Mouse (Mus musculus) left cerebral cortex, adult 11 months (tissue): ENCODE measurements around the gene Lpin3.

ENCODE experiments used
- DNase-seq: peaks from one replicate; pipeline ENCODE4 v3.0.0; 2022; ENCODE audit warnings: low spot score

The Lpin3 gene

GRCm38 (mm10) chr2:160880453-160881195 is at the start of gene Lpin3:
Gene Lpin3, plus strand, starts transcription at chr2:160880670.
- no peak for DNase-seq

GRCm38 (mm10) chr2:160840838-160841237 is 39.6 kb upstream of the Lpin3 start:
- no peak for DNase-seq

DNA sequence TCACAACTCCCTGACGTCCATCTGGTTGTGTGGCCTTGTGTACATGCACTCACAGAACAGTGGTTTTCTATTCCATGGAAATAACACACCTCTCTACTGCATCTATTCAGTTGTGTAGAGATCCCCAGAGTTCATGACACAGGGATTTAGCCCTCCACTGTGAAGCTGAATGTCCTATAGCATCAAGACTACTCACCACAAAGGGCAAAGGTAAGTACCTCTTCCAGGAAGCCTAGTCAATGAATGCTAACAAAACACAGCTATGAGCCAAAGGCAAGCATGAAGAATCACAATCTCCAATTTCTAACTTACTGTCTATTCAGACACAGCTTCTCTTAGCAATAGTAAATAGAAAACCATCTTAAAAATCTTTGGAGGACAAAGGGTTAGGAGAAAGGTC is 32.8 kb upstream of the Lpin3 start:
- no peak for DNase-seq

DNA sequence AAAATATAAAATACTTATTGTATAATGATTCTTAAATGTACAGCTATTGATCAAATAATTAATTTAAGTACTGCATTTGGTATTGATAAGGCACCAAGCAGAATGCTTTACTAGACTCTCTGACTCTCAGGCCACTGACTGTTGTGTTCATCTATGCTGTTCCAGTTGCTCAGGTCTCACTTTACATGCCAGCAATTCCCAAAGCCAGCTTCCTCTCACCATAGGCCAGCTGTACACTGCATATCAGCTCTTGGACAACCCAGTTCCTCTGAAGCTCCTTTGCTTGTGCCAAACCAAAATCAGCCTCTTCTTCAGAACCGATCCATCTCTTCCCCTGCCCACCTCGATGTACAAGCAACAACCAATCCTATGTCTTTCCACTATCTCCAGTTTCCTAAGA is 32.3 kb upstream of the Lpin3 start:
- DNase-seq = no peak

DNA sequence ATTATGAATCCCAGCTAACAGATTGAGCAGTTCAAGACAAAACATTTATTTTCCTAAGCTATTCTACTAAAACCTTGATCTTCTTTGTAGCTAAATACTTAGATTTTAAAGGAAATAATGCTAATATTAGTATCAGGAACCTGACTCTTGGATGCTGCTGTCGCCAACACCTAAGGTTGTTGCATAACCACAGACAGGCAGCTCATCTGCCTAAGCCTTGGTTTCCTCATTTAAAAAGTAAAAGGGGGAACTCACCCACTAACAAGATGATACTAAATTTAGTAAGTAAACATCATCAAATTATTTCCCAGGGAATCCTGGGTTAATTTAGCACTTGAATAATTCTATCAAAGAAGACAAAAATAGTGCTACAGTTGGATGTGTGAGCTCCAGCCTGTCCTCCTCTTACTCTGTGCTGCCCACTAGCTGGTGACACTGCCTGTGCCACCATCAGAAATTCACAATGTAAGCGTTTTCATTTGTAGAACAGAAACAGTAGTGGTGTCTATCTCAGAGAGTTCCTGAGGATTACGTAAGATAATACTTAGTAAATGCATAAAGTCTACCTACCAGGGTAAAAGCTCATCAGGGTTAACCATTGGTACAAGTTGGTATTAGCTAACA is 30.7 kb upstream of the Lpin3 start:
- DNase-seq = no peak

DNA sequence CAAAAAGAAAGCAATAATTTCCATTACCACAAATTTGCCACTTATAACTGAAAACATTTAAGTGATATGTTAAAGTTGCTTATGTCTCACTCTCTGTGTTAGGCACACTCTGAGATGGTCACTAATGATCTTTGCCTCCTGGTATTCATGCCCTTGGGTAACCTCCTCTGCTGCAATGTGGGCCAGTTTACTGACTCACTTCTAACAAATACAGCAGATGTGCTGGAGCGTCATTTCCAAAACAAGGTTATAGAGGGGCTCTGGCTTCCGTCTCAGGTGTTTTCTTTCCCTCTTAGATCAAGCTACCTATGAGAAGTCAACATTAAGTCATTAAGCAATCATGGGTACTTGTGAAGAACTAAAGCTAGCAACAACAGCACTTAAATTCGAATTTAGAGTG is 30.1 kb upstream of the Lpin3 start:
- no peak for DNase-seq

GRCm38 (mm10) chr2:160854687-160855086 is 25.8 kb upstream of the Lpin3 start:
- peak; percentile 47 for DNase-seq

- DNase-seq = no peak
Measured at GRCm38 (mm10) chr2:160856359-160857102, 23.9 kb upstream of the Lpin3 start.

DNA sequence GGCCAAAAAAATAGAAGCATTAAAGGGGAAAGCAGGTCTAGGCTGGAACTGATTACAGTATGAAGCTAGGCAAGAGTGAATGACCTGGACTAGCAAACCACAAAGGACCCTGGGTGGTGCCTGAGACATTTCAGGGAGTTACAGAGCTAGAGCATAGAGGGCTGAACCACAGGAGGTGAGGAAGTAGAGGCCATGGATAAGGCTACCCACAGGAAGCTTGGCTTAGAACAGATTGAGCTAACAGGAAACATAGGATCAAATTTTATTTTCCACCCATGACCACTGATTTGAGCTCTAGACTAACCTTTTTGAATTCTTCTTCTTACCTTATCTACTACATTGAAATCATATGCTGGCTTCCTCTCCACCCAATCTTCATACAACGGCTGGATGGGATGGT is 20.1 kb upstream of the Lpin3 start:
- DNase-seq = no peak

DNA sequence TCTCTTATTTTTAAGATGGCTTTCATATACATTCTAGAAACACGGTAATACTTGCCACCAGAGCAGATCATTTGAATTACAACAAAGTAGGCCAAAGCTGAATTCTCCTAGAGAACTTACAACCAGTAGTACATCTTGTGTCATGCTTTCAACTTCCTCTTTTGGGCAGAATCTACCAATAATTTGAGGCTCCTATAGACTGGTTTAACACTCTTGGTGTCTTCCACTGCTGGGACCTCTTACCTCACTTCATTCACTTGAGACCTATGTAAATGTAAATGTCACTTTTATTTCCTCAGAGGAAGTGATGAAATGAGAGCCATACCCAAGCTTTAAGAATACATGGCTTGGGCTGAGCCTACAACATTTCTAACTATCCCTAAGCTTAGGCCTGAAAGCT is 16.4 kb upstream of the Lpin3 start:
- no peak for DNase-seq

DNA sequence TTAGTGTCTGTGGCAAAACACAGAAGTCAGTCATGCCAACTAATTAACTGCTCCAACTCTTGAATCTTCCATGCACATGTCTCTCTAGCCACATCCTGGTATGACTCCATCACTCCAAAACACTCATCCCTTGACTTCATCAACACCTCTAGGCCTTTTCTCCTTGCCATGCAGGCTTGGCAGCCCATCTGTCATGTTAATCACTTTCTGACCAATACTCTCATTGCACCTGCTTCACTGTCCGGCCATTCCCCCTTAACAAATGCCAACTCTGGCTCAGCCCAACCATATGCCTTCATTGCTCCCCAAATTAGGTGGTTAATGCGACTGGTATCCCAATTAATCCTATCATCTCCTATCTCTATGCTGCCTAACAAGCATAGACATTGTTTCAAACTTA is 15.2 kb upstream of the Lpin3 start:
- no peak for DNase-seq

DNA sequence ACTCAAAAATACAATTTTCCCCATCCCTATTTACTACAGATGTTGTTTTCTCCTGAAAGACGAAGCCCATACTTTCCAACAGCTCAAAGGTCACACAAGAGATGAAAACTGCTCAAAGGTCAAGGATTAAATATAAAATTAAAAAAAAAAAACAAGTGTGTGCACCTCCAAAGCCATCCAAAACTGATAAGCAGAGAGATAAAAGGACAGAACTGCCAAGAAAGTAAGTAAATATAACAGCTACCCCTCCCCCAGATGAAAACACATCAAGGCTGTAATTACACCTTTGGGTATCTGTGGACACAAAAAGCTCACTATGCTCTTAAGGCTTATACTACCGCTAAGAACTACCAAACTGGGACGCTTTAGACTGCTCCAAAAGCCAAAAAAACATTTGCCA is 11.0 kb upstream of the Lpin3 start:
- DNase-seq = no peak

DNA sequence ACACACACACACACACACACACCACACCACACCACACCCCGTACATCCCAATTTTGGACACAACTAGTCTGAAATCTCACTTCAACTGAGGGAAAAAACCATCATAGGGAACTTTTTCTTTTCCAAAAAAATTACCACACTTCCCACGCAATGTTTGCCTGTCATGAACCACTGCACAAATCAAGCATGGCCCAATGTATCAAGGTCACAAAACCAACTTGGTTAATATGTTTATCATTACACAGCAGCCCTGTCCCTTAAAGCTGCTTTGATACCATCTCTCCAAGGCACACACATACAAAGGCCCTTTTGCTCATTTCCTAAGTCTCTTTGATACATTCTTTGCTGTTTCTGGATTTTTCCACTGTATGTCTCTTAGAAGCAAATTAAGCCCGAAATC is 9.2 kb upstream of the Lpin3 start:
- no peak for DNase-seq

DNA sequence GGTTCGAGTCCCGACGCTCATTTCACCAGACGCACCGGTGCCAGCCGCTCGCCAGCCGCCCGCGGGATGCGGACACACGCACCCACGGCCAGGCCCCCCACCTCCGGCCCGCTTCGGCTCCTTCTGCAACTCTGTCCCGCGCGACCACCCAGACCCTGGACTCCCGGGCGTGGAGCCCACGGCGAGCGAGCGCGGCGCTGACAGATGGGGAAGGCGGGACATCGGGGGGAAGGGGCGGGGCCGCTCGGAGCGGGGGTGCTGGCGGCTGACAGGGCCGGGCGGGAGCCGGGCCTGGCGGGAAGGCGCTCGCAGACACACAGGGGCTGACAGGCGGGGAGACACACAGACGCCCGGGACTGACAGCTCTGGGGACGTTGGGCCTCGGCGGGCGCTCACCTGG is 8.1 kb upstream of the Lpin3 start:
- DNase-seq = peak; percentile 39

- DNase-seq = peak; percentile 81
Measured at GRCm38 (mm10) chr2:160872890-160873382, 7.5 kb upstream of the Lpin3 start, which contains the start of gene Zhx3. Gene Zhx3, minus strand, starts transcription at chr2:160872998.

GRCm38 (mm10) chr2:160874231-160874877 is 6.1 kb upstream of the Lpin3 start:
- DNase-seq = no peak

DNA sequence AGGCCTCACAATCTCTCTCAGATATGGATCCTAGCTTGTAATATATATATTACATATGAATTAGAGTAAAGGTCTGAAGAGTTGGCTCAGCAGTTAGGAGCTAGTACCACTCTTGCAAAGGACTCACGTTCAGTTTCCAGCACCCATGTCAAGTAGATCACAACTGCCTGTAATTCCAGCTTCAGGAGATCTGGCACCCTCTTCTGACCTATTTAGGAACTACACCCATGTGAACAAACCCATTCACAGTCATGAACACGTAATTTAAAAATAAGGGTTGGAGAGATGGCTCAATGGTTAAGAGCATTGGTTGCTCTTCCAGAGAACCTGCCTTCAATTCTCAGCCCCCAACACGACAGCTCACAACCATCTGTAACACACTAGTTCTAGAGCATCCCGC is 4.4 kb upstream of the Lpin3 start:
- no peak for DNase-seq

DNA sequence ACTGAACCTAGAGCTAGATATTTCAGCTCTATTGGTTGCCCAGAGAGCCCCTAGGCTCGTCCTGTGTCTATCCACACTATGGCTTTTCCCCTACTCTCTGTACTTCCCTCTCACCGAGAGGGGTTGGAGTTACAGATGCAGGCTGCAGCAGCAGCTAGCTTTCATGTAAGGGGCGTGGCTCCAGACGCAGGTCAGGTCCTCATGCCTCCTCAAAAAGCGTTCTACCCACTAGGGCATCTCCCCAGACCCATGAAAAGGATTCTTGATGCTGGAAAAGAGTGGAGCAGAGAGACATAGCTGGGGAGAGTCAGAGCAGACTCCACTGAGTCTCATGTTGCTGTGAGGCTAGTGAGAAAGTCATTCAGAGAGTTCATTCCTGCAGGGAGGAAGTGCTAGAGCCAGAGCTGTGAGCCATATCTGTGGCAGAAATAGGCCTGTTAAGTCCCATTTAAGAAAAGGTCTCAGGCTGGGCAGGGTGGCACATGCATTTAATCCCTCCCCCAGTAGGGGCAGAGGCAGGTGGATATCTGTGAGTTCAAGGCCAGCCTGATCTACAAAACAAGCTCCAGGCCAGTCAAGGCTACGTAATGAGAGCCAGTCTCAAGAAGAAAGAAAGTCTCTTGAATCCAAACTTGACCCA is 1.1 kb downstream of the Lpin3 start:
- DNase-seq = no peak

- DNase-seq = no peak
Measured at GRCm38 (mm10) chr2:160882436-160882835, 2.0 kb downstream of the Lpin3 start.

- DNase-seq = no peak
Measured at GRCm38 (mm10) chr2:160883912-160884311, 3.4 kb downstream of the Lpin3 start.

DNA sequence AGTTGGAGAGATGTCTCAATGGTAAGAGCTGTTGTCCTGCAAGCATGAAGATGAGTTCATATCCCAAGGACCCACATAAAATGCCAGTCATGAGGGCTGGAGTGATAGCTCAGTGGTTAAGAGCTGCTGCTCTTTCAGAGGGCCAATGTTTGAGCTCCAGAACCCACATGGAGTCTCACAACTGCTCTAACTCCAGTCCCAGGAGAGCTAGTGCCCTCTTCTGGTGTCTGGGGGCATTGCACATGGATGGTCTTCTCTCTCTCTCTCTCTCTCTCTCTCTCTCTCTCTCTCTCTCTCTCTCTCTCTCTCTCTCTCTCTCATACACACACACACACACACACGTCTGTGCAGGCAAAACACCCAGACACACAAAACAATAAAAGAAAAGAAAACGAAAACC is 4.4 kb downstream of the Lpin3 start:
- no peak for DNase-seq

DNA sequence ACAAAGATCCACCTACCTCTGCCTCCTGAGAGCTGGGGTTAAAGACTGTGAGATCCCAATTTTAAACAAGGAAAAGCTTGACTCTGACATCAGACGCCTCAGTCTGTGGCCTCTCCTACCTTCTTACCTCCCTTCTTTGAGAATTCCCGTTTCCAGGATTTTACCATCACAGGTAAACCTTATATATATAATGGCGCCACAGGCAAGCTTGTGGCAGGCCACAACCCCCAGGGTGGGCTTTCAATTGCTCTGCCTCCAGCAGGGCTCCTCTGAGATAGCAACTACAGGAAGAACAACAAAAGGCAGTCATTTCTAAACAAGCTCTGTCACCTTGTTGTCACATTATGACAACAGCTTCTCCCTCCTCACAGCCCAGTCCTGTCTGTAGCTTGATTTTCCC is 5.8 kb downstream of the Lpin3 start:
- no peak for DNase-seq
